Mouse (Mus musculus): Measurements from ENCODE around the gene Dab1.

Dab1 gene

DNA sequence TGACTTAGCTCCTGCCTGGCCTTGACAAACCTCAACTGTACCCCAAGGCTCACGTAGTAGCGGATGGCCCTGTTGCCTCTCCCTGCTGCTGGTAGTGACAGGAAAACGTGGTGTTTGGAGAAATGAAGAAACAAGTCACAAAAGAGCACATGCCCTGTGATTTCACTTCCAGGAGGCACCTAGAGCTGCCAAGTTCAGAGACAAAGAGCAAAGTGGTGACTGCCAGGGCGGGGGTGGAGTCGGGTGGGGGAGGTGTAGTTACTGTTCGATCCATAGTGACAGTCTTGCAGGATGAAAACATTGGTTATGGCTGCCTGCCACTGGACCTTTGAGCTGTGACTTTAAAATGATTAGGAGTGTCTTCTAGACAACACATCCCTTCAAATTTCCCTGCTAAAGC lies 599.6 kb downstream of the Dab1 start:
- intact Hi-C loops (cut with DNase I): no loop called here

DNA sequence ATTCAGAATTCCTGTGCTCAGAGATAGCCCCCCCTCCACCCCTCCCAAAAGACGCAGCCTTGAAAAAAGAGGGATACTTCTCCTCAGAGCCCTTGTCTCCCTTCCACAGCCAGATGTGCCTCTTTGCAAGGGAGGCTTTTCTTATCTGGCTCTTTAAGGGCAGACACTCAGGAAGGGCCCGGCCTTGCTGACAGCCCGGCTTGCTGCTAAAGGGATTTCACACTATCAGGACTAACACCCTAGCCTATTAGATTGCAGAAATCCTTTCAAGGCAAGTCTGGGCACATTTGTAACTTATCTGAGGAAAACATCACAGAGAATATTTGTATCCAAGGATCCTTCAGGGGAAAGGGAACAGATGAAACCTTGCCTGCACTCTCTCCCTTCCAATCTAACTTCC lies 600.9 kb downstream of the Dab1 start:
- intact Hi-C loops (cut with DNase I): no loop called here

GRCm38 (mm10) chr4:104229296-104229695 lies 610.1 kb downstream of the Dab1 start:
- intact Hi-C loops (cut with DNase I): no loop called here

DNA sequence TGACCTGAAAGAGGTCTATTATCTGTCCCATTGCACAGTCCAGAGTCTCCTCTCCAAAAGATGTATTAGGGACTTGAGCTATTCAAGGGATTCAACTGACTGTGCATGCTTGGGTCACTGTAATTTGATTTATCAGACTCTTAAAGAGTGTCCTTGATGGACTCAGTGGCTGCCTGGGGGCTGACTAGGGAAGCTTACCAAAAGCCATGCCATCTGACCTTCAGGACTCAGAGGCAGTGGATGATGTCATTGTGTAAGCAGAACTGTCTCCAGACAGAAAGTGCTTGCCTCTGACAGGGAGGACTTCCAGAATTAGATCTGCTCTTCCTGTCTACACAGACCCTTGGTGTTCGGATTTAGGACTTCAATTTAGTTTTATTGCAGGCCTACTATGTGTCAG lies 627.3 kb downstream of the Dab1 start:
- intact Hi-C loops (cut with DNase I): no loop called here

DNA sequence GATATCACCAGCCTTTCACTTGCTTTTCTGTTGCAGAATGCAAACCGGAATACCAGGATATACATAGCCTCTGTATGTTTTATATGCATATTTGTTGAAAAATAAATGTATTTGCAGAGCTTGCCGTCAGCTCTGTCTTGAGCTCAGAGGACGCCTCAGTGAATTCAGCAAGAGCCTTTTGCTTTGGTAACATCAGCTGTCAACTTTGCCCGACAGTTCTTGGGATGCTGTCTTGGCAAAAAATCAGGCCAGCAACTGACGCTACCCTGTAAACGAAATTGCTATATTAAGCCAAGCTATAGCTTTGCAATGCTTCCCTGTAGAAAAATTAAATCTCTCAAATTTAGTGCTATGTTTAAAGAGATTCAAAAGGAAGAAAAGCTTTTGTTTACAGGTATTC lies 630.3 kb downstream of the Dab1 start:
- intact Hi-C loops (cut with DNase I): no loop called here

GRCm38 (mm10) chr4:104257776-104258175 lies 638.6 kb downstream of the Dab1 start:
- intact Hi-C loops (cut with DNase I): no loop called here

DNA sequence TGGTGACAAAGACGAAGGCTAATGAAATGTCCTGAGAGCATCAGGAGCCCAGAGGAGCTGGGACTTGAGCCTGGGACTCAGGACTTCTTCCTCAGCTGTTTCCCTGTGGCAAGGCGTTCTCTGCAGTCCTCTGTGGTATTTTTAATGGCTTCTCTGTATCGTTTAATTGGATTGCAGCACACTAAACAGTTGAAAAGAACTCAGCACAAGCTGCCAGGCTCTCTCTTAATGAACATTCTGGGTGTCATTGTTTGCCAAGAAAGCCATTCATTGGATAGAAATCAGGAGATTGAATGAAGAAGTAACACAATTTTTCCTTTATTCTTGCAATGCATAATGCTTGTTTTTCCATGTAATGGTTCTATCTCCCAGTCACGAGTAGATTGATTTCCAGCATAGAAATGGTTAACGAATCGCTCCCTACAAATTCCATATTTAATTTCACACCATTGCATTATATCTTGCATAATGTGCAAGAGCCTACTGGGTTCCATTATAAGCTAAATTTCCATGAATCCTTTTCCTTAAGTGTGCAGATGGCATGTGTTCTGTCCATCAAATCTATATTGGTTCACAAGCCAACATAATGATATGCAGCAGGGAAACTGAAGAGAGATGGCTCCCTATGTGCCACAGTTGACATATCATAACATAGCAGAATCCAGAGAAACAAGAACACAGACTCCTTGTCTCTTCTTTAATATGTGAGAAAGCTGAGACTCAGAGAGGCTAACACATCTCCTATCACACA lies 650.4 kb downstream of the Dab1 start:
- intact Hi-C loops (cut with DNase I): no loop called here

DNA sequence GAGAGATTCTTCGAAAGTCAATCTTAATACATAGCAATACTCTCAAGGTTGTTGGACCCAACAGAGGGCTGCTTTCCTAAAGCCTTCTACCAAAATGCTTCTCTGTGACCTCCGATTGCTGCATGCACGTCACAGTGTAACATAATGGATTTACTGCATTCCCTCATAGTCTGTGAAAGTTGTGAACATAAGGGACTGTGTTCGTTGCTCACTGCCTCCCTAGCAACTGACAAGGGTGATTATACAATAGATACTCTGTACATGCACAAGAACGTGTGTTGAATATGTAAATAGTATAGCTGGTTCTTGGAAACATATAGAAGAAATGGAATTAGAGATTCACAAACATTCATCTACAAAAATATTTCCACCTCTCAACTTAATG lies 651.0 kb downstream of the Dab1 start:
- intact Hi-C loops (cut with DNase I): no loop called here

- intact Hi-C loops (cut with DNase I): no loop called here
Observed at GRCm38 (mm10) chr4:104275260-104275659, 656.1 kb downstream of the Dab1 start.

DNA sequence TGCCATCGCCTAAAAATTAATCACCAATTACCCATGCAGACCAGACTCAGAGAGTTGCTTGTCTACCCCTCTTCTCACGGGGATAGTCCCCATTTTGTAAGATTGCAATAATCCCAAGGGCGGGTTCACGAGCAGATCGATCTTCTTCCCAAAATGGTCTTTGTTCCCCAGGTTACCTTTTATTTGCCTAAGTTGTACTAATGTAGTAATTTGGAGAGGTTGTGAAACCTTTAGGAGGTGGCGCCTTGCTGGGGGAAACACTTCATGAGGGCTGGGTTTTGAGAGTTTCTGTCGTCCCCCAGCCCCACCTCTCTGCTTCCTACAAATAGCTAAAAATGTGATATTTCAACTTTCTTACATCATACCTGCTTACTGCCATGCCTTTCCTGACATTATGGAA lies 657.8 kb downstream of the Dab1 start:
- intact Hi-C loops (cut with DNase I): no loop called here

DNA sequence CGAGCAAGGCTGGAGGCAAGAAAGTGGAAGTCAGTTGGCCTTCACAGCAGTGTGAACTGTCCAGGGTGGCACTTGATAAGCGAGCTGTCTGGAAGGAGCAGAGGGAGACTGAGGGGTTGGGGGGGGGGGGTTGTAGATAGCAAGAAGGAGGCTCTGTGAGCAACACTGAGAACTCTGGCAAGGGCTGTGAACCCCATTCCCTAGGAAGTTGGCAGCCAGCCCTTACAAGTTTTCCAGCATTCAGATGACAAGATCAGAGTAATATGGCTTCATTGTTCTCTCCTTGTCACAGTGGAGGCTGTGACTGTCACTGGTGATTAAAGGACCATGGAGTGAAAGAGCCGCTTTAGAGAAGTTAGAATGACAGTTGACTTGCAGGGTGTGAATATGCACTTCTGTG lies 662.4 kb downstream of the Dab1 start:
- intact Hi-C loops (cut with DNase I): no loop called here

- intact Hi-C loops (cut with DNase I): no loop called here
Observed at GRCm38 (mm10) chr4:104283906-104284305, 664.7 kb downstream of the Dab1 start.

DNA sequence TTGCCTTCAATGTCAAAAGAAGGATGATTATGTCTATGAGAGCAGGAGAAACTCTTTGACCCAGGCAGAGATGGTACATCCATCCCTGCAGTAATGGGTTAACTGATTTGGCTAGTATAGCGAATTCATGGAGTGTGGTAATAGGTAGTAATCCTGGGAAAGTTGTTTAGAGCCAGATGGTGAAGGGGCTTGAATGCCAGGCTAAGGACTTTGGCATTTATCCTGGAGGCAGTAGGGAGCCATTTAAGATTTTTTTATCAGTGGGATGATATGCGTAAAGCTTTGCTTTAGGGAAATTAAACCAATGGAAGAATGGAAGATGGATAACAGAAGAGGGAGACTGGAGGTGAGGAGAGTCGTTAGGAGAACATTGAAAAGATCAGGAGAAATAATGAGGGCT lies 669.2 kb downstream of the Dab1 start:
- intact Hi-C loops (cut with DNase I): no loop called here

GRCm38 (mm10) chr4:104301764-104302163 lies 682.6 kb downstream of the Dab1 start:
- intact Hi-C loops (cut with DNase I): no loop called here

GRCm38 (mm10) chr4:104302996-104303652 lies 684.0 kb downstream of the Dab1 start:
- intact Hi-C loops (cut with DNase I): no loop called here

GRCm38 (mm10) chr4:104307781-104308180 lies 688.6 kb downstream of the Dab1 start:
- intact Hi-C loops (cut with DNase I): no loop called here

- intact Hi-C loops (cut with DNase I): no loop called here
Observed at GRCm38 (mm10) chr4:104326221-104326620, 707.1 kb downstream of the Dab1 start.

- intact Hi-C loops (cut with DNase I): no loop called here
Observed at GRCm38 (mm10) chr4:104331896-104332295, 712.7 kb downstream of the Dab1 start.

- intact Hi-C loops (cut with DNase I): no loop called here
Observed at GRCm38 (mm10) chr4:104332399-104332798, 713.2 kb downstream of the Dab1 start.

DNA sequence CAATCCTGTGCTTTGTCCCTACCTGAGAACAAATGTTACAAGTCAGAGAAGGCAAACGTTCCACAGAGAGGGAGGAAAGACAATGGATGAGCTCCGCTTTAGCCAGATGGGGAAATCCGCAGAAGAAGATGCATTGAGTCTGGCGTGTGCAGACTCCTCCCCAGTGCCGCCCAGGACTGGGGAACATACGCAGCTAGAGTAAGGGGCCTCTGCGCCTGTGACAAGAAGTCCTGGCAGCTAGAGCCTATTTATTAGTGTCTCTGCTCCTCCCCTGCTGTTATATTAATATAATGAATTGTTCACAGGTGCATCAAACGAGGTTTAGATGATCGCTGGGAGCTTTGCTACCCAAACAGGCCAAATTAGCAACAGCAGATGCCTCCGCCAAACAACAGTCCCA lies 718.1 kb downstream of the Dab1 start:
- intact Hi-C loops (cut with DNase I): no loop called here

DNA sequence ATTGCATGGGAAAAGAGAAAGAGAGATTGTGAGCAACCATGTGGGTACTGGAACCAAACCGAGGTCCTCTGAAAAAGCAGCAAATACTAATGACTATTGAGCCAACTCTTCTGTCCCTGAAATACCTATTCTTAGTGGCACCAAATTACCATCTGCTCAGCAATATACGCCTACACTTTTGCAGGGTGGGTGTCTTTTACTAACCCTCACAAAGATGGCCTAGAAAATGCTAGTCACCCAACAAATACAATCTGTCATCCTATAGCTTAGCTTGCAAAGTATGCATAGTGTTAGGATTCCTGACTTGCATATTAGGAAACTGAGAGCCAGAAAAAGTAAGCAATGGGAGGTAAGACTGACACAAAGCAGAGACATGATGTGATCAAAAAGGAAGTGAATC lies 719.2 kb downstream of the Dab1 start:
- intact Hi-C loops (cut with DNase I): no loop called here

GRCm38 (mm10) chr4:104361345-104361744 lies 742.2 kb downstream of the Dab1 start:
- intact Hi-C loops (cut with DNase I): no loop called here

- intact Hi-C loops (cut with DNase I): no loop called here
Observed at GRCm38 (mm10) chr4:104366491-104366890, 747.3 kb downstream of the Dab1 start.

Data from adrenal gland (tissue).